Mouse (Mus musculus) spleen, adult 2 months (tissue): ENCODE measurements around the gene Pfdn6. TPM values are rescaled to one million over a fixed set of nuclear protein-coding genes. Genes with fewer than 3 reads are reported as not detected.

ENCODE experiments used
- DNase-seq, 2 experiments: peaks; one replicate each; pipeline versions ENCODE4 v3.0.0 to v3.0.0-alpha.2; 2012 to 2021; ENCODE audit warnings: low spot score in 2 of 2, low read depth in 1 of 2
- H3K27ac ChIP-seq: fragments of 200-500 bp; 2 replicates; pipeline ENCODE4 v1.5.1; 2012; ENCODE audit warnings: low read length, inconsistent platforms; ENCODE audit not compliant: insufficient read depth
- H3K27me3 ChIP-seq: fragments of 200-500 bp; 2 replicates; pipeline ENCODE4 v1.6.1; 2012; ENCODE audit warnings: mild to moderate bottlenecking, moderate library complexity, low read length, inconsistent platforms; ENCODE audit not compliant: control insufficient read depth, insufficient read depth
- H3K36me3 ChIP-seq: fragments of 200-500 bp; 2 replicates; pipeline ENCODE4 v1.6.1; 2012; ENCODE audit warnings: mild to moderate bottlenecking, low read length, inconsistent platforms; ENCODE audit not compliant: control insufficient read depth, insufficient read depth
- H3K4me1 ChIP-seq: fragments of 200-500 bp; 2 replicates; pipeline ENCODE4 v1.6.1; 2011; ENCODE audit warnings: inconsistent platforms; ENCODE audit not compliant: control insufficient read depth, insufficient read depth, insufficient read length
- H3K4me3 ChIP-seq: fragments of 200-500 bp; 2 replicates; pipeline ENCODE4 v1.5.1; 2011; ENCODE audit warnings: mild to moderate bottlenecking, inconsistent platforms; ENCODE audit not compliant: insufficient read depth, insufficient read length; ENCODE audit errors: extremely low read depth
- CTCF ChIP-seq: fragments of 200-500 bp; IDR thresholded peaks from 2 replicates; pipeline ENCODE4 v1.5.1; 2011; ENCODE audit warnings: mild to moderate bottlenecking, inconsistent platforms; ENCODE audit not compliant: insufficient read depth, insufficient read length, insufficient replicate concordance; ENCODE audit errors: extremely low read depth
- POLR2A ChIP-seq: fragments of 200-500 bp; IDR thresholded peaks from 2 replicates; pipeline ENCODE4 v1.6.1; 2011; ENCODE audit warnings: low read depth, low read length, inconsistent platforms
- WGBS: fragments of 180-500 bp; shearing (Covaris S2); methylation state at CpG from one replicate; pipeline ENCODE4 v1.1.7; 2018; 5-methylcytosine and 5-hydroxymethylcytosine counted together
- polyA plus RNA-seq: library from polyadenylated mRNA; depleted of rRNA; stranded (reverse); fragments of >200 nt; gene quantifications from 2 replicates; pipeline ENCODE4 v1.2.3, GENCODE M21; 2012

Pfdn6 gene
- polyA plus RNA-seq, 1 experiment = 13.8 TPM

DNA sequence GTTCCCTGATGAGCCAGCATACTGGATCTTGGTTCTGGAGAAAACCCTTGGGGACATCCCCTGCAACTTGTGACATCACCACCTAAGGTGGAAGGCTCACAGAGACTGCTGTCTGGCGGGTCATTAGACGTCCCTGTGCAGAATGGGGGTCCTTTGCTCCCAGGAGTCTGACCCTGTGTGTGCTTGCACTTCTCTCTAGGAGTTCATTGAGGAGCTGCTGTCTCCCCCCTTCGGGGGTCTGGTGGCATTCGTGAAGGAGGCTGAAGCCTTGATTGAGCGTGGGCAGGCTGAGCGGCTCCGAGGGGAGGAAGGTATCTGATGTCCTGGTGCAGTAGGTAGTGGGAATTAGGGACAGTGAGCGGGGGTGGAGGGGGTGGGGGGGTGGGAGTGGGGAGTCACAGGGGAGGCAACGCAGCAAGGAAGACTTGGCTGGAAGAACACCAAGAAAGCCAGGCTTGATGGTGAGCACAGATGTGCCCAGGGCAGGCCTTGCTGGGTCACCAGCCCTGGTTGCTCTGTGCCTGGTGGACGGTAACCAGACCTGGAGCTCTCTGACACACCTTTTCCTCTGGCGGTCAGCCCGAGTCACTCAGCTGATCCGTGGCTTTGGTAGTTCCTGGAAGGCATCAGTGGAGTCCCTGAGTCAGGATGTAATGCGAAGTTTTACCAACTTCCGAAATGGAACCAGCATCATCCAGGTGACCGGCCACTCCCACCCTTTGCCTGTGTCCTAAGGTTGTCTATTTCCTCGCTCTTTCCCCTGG lies 25.1 kb upstream of the Pfdn6 start:
- TF ChIP-seq POLR2A = no peak
- TF ChIP-seq CTCF = no peak
- no peak for DNase-seq
- 92% methylated on average over 17 of the region's 17 CpGs for WGBS
- no peaks in the 10 kb centered on the region for H3K4me1 ChIP-seq
- no peak overlapping the region for H3K4me3 ChIP-seq
- peaks cover 26% of the 10 kb centered on the region for H3K36me3 ChIP-seq
- no peaks in the 10 kb centered on the region for H3K27me3 ChIP-seq
- no peak overlapping the region for H3K27ac ChIP-seq

DNA sequence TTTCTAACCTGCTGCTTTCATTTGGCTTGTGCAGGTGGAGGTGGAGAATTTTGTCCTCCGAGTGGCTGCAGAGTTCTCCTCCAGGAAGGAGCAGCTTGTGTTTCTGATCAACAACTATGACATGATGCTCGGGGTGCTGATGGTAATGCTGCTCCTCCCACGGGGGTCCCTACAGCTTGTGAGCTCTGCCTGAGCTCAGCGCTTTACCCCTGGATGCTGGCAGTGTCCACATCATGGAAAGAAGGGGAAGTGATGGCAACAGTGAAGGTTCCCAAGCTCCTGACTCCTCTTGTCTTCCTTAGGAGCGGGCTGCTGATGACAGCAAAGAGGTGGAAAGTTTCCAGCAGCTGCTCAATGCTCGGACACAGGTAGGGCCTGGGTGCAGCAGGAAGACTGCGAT lies 22.7 kb upstream of the Pfdn6 start:
- Histone ChIP-seq H3K27ac (no peak overlapping the region), H3K4me1 (no peaks in the 10 kb centered on the region), H3K27me3 (no peaks in the 10 kb centered on the region), H3K36me3 (peaks cover 40% of the 10 kb centered on the region), H3K4me3 (no peak overlapping the region)
- TF ChIP-seq CTCF = no peak
- TF ChIP-seq POLR2A = no peak
- no peak for DNase-seq
- WGBS = 97% methylated on average over 7 of the region's 7 CpGs

DNA sequence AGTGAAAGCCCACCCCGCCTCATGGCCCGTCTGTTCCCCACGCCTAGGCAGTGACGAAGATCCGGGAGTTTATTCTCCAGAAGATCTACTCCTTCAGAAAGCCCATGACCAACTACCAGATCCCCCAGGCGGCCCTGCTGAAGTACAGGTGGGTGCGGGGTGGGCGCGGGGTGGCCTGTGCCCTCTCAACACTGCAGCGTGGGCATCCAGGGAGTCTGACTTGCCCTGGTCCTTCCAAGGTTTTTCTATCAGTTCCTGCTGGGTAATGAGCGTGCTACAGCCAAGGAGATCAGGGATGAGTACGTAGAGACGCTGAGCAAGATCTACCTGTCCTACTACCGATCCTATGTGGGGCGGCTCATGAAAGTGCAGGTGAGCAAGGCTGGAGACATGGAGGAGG lies 19.8 kb upstream of the Pfdn6 start:
- TF ChIP-seq POLR2A = no peak
- H3K4me3 ChIP-seq = no peak overlapping the region
- DNase-seq = no peak
- 96% methylated on average over 15 of the region's 15 CpGs for WGBS
- peaks cover 33% of the 10 kb centered on the region for H3K36me3 ChIP-seq
- no peak overlapping the region for H3K27ac ChIP-seq
- H3K4me1 ChIP-seq = no peaks in the 10 kb centered on the region
- H3K27me3 ChIP-seq = no peaks in the 10 kb centered on the region

DNA sequence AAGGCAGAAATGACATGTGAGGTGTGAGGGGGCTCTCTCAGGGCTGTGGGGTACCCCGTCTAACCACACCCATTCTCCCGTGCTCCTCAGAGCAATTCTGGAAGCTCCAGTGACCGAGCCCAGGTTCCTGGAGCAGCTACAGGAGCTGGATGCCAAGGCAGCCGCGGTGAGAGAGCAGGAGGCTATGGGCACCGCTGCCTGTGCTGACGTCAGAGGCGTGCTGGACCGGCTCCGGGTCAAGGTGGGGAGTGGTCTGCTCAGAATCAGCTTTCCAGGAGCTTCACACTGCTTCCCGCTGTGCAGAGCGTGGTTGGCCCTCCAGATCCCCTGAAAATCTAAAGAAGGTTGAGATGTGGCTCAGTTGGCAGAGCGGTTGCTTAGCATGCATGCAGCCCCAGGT lies 19.0 kb upstream of the Pfdn6 start:
- Histone ChIP-seq H3K27me3 (no peaks in the 10 kb centered on the region), H3K27ac (no peak overlapping the region), H3K36me3 (peaks cover 33% of the 10 kb centered on the region), H3K4me3 (no peak overlapping the region), H3K4me1 (no peaks in the 10 kb centered on the region)
- no peak for TF ChIP-seq CTCF
- TF ChIP-seq POLR2A = no peak
- DNase-seq = no peak
- WGBS = 96% methylated on average over 13 of the region's 13 CpGs

DNA sequence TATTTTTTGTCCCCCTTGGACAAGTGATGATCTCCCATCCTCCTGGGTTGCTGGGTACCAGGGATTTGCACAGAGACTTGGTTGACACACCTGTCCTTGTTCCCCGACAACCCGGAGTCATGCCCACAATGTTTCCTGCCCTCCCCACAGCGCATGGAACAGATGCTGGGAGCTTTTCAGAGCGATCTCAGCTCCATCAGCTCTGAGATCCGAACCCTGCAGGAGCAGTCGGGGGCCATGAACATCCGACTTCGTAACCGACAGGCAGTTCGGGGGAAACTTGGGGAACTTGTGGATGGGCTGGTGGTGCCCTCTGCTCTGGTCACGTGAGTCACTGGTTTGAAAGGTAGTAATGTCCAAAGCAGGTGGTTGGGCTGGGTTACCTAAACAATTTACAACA lies 18.3 kb upstream of the Pfdn6 start:
- H3K36me3 ChIP-seq = peaks cover 33% of the 10 kb centered on the region
- TF ChIP-seq CTCF (no peak), POLR2A (no peak)
- no peak for DNase-seq
- 98% methylated on average over 11 of the region's 11 CpGs for WGBS
- no peaks in the 10 kb centered on the region for H3K4me1 ChIP-seq
- no peak overlapping the region for H3K4me3 ChIP-seq
- no peak overlapping the region for H3K27ac ChIP-seq
- H3K27me3 ChIP-seq = no peaks in the 10 kb centered on the region

DNA sequence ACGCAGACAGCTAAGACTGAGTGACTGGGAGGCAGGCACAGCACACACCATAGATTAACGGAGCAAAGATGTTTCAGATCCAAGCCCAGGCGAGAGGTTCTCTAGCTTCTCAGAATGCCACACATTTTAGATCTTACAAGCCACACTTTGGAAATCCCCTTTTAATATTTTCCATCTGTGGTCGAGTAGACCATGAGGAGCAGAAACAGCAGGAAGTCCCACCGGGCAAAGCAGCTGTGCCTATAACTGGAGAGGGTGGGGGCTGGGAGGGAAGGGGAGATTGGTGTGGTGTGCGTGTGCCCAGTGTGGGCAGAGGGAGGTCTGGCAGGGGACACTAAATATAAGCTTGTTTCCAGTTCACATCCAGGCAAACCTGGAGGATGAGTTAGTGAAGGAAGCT lies 17.4 kb upstream of the Pfdn6 start:
- no peak for TF ChIP-seq CTCF
- Histone ChIP-seq H3K27me3 (no peaks in the 10 kb centered on the region), H3K4me3 (no peak overlapping the region), H3K27ac (no peak overlapping the region), H3K4me1 (peaks cover 4% of the 10 kb centered on the region; the same call in 1 of the 2 replicates), H3K36me3 (peaks cover 37% of the 10 kb centered on the region)
- DNase-seq = no peak
- 54% methylated on average over 6 of the region's 6 CpGs for WGBS

DNA sequence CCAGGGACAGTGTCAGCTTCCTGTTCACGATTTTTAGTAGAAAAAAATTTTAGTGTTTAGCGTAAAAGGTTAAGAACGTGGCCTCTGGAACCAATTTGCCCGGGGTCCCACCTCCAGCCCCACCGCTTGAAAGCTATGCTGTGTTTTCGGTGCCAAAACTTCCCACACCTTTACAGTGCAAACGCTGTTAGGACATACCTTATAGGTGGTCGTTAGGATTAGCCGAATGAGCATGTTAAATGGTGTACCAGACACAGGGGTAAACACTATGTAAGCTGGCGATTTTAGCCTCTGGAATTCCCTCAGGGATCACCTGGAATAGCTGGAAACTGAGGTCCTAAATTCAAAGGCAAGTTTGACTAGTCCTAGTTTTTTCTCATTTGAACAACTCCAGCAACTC lies 16.2 kb upstream of the Pfdn6 start:
- WGBS = 8% methylated on average over 10 of the region's 10 CpGs

More for the DNA sequence above, 16.2 kb upstream of the Pfdn6 start:
- Histone ChIP-seq H3K27me3 (no peaks in the 10 kb centered on the region), H3K27ac (peak overlapping the region; percentile 95), H3K4me1 (peaks cover 4% of the 10 kb centered on the region; the same call in 1 of the 2 replicates), H3K4me3 (peak overlapping the region; percentile 90), H3K36me3 (peaks cover 30% of the 10 kb centered on the region)
- no peak for TF ChIP-seq CTCF
- TF ChIP-seq POLR2A = no peak
- no peak for DNase-seq
